Mouse (Mus musculus): ENCODE results near the gene Eif3b. TPM values are rescaled to one million over a fixed set of nuclear protein-coding genes. Genes with fewer than 3 reads are reported as not detected.

The Eif3b gene
- polyA plus RNA-seq (2016; fragmentation: Nextera tagmentation; extraction: Ambion mirVana) = 166 and 167 TPM in 2 replicates

DNA sequence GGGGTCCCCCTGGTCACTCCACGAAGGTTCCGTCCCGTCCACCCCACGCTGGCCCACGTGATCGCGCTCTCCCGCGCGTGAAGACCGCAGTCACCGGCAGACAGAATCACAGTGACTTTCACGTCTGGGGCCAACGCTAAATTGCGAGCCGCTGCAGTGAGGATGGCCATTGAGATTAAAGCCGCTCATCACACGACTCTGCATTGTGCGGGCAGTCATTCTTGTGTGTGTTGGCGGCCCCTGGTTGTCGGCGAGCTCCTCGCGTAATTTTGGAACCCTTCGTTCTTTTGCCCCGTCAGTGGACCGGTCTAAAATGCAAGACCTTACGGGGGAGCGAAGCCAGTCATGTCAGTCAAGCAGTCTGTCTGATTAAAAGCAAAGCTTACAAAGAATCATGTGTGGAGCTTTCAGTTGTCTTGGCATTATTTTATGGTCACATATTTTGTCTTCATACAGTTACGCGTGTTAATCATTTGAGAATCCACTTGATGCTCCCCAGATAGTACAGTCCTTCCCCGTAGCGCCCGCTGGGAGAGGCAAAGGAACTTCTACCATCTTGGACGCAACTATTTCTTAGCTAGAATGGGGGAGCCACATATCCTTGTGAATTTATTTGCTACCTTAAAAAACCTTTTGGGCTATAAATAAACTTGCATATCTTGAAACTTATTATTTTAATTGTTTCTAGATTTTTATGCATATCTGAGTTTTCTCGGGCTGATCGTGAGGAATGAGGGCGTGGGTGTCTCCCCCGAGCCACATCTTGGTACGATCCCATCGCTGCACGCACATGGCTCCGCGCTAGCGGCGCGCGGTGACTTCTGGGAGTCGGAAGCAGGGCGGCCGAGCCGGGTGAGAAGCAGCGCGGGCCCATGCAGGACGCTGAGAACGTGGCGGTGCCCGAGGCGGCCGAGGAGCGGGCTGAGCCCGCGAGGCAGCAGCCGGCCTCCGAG lies at the start of gene Eif3b:
Gene Eif3b, plus strand, starts transcription at position 840 of the 953 bp plus-strand sequence.
- Histone ChIP-seq H3K4me3 (peak within 1 kb of the TSS; percentile 97), H3K36me3 (peaks cover 31% of the 10 kb centered on the region), H3K27me3 (ENCODE audit: insufficient read depth, poor library complexity, severe bottlenecking) (no peaks in the 10 kb centered on the region), H3K9me3 (no peaks in the 10 kb centered on the region), H3K4me1 (replicated peaks) (peaks cover 29% of the 10 kb centered on the region), H3K27ac (peak within 1 kb of the TSS; percentile 98)
- peak; percentile 89 for DNase-seq (ENCODE audit: low spot score)
- WGBS = under 1% methylated on average over 65 of the region's 65 CpGs

DNA sequence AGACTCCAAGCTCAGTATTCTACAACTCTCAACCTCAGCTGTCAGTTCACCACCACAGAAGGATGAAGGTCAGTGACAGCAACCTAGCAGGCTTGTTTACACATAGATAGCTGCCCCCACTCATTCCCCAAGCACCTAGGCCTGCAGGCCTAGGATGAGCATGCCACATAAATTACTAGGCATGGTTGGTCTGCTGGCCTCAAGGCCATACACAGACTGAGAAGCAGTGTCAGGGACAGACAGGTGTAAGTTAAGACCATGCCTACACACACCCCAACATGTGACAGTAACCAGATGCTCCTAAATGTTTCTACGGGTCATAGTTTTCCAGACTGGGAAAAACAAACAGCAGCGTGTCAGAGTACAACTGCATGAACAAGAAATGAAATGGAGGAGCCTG lies 49.7 kb upstream of the Eif3b start:
- no peak for DNase-seq (ENCODE audit: low spot score)
- Histone ChIP-seq H3K9me3 (no peaks in the 10 kb centered on the region), H3K27ac (no peak overlapping the region), H3K4me1 (replicated peaks) (peaks cover 13% of the 10 kb centered on the region; the same call in 1 of the 2 replicates), H3K4me3 (no peak overlapping the region), H3K27me3 (ENCODE audit: insufficient read depth, poor library complexity, severe bottlenecking) (no peaks in the 10 kb centered on the region), H3K36me3 (peaks cover 15% of the 10 kb centered on the region)
- 89% methylated on average over 2 of the region's 2 CpGs for WGBS

DNA sequence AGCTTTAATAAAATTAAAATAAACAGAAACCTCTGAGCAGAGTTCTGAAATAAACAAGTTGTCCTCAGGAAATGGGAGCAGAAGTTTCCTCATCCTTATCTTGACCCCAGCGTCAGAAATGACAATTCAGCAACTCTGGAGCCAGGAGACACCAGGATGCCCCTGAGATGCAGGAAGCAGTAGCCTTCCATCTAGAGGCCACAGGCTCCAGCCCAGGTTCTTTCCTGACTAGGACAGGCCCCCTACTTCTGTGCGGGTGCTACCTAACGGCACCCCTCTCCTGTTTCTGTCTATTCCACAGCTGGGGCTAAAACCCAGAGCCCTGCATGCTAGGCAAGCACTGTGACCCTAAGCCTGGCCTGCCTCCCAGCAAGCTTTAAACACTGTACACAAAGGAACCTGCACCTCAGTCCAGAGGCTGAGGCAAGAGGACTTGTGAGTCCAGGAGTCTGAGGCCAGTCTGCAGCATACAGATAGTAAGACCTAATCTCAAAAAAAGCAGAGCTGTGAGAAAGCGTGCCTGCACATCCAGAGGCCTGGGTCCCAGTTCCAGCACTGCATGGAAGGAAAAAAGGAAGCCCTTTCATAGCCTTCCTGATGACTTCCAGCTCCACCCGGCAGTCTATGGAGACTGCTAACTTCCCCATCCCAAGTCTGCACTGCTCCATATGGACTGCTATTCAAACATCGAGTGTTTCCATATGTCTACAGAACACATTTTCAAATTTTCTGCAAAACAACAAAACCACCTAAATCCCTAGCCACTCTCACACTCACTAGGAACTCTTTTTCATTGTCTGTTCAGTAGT lies 48.5 kb upstream of the Eif3b start:
- Histone ChIP-seq H3K4me3 (no peak overlapping the region), H3K27ac (no peak overlapping the region), H3K4me1 (replicated peaks) (peaks cover 13% of the 10 kb centered on the region; the same call in 1 of the 2 replicates), H3K36me3 (peaks cover 6% of the 10 kb centered on the region), H3K9me3 (no peaks in the 10 kb centered on the region), H3K27me3 (ENCODE audit: insufficient read depth, poor library complexity, severe bottlenecking) (no peaks in the 10 kb centered on the region)
- DNase-seq (ENCODE audit: low spot score) = no peak
- WGBS = 87% methylated on average over 6 of the region's 6 CpGs

DNA sequence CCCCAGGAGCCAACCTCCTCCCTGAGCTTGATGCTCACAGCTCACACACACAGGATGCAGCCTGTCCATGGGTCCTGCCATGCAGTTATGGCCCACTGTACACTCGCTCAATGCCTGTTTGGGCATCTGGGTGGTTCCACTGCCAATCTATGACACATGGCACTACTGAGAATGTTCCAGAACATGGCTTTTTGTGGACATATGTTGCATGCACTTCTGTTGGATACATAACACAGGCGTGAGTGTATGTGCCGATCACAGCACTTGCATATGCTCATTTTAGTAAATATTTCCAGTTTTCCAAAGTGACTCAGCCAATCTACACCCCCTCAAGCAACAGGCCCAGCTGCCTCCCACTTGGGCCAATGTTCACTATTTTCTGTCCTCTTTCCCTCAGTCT lies 47.5 kb upstream of the Eif3b start:
- no peak for DNase-seq (ENCODE audit: low spot score)

DNA sequence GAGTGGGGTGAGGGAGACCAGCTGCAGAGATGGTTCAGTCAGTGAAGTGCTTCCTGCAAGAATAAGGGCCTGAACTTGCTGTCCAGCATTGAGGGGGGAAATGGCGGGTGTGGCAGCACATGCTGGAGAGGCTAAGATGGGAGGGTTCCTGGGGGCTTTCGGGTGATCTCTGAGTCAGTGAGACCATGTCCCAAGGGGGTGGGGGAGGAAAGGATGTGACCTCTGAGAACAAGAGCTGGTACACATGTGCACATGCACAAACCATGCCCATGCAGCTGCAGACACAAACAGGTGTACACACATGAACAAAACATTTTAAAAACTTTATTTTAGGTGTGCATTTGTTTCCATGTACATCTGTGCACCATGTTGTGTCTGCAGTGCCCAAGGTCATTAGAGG lies 45.4 kb upstream of the Eif3b start:
- Histone ChIP-seq H3K27ac (no peak overlapping the region), H3K36me3 (no peaks in the 10 kb centered on the region), H3K4me1 (replicated peaks) (peaks cover 13% of the 10 kb centered on the region; the same call in 1 of the 2 replicates), H3K27me3 (ENCODE audit: insufficient read depth, poor library complexity, severe bottlenecking) (no peaks in the 10 kb centered on the region), H3K4me3 (no peak overlapping the region), H3K9me3 (no peaks in the 10 kb centered on the region)
- 83% methylated on average over 2 of the region's 2 CpGs for WGBS
- DNase-seq (ENCODE audit: low spot score) = no peak

More for the DNA sequence above, 47.5 kb upstream of the Eif3b start:
- H3K4me3 ChIP-seq = no peak overlapping the region
- no peaks in the 10 kb centered on the region for H3K27me3 ChIP-seq (ENCODE audit: insufficient read depth, poor library complexity, severe bottlenecking)
- no peaks in the 10 kb centered on the region for H3K9me3 ChIP-seq
- peaks cover 13% of the 10 kb centered on the region; the same call in 1 of the 2 replicates for H3K4me1 ChIP-seq (replicated peaks)
- H3K27ac ChIP-seq = no peak overlapping the region
- no peaks in the 10 kb centered on the region for H3K36me3 ChIP-seq
- WGBS = 93% methylated on average over 3 of the region's 3 CpGs

DNA sequence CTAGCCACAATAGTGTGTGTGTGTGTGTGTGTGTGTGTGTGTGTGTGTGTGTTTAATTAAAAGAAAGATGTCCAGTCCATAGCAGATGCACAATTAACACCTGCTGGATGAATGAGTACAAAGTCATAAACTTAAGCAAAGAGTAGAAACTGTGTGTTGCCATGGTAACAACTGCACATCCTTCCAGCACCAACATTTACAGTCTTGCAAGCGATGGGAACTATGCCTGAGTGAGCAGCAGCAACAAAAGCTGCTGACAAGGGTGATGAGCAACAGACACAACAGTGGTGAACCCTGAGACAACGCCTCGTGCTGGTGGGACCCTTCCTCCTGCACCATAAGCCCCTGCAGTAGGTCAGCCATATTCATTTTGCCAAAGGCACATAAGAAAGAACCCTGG lies 44.9 kb upstream of the Eif3b start:
- no peaks in the 10 kb centered on the region for H3K27me3 ChIP-seq (ENCODE audit: insufficient read depth, poor library complexity, severe bottlenecking)
- WGBS = 58% methylated on average over 3 of the region's 3 CpGs
- H3K4me1 ChIP-seq (replicated peaks) = peaks cover 13% of the 10 kb centered on the region; the same call in 1 of the 2 replicates
- H3K36me3 ChIP-seq = no peaks in the 10 kb centered on the region
- no peak for DNase-seq (ENCODE audit: low spot score)
- H3K4me3 ChIP-seq = no peak overlapping the region
- no peaks in the 10 kb centered on the region for H3K9me3 ChIP-seq
- no peak overlapping the region; the same call in 1 of the 2 replicates for H3K27ac ChIP-seq

DNA sequence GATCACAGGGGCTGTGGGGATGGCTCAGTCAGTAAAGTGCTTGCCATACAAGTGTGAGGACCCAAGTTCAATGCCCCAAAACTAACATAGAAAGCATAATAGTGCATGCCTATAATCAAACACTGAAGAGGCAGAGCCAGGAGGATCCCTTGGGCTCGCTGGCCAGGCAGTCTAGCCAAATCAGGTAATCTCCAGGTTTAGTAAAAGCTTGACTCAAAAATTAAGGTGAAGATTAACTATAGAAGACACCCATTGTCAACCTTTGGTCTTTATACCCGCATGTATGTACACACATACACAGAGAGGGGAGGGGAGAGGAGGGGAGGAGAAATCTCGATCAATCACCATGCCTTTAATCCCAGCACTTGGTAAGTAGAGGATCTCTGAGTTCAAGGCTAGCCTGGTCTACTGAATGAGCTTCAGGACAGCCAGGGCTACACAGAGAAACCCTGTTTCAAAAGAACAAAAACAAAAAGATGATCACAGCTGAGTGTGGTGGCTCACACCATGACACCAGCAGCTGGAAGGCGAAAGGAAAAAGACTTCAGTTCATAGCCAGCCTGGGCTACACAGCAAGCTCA lies 43.8 kb upstream of the Eif3b start:
- Histone ChIP-seq H3K27me3 (ENCODE audit: insufficient read depth, poor library complexity, severe bottlenecking) (no peaks in the 10 kb centered on the region), H3K36me3 (no peaks in the 10 kb centered on the region; the same call in 1 of the 2 replicates), H3K4me3 (no peak overlapping the region), H3K27ac (no peak overlapping the region), H3K9me3 (no peaks in the 10 kb centered on the region), H3K4me1 (replicated peaks) (peaks cover 15% of the 10 kb centered on the region; the same call in 1 of the 2 replicates)
- DNase-seq (ENCODE audit: low spot score) = no peak
- 91% methylated on average over 4 of the region's 4 CpGs for WGBS

DNA sequence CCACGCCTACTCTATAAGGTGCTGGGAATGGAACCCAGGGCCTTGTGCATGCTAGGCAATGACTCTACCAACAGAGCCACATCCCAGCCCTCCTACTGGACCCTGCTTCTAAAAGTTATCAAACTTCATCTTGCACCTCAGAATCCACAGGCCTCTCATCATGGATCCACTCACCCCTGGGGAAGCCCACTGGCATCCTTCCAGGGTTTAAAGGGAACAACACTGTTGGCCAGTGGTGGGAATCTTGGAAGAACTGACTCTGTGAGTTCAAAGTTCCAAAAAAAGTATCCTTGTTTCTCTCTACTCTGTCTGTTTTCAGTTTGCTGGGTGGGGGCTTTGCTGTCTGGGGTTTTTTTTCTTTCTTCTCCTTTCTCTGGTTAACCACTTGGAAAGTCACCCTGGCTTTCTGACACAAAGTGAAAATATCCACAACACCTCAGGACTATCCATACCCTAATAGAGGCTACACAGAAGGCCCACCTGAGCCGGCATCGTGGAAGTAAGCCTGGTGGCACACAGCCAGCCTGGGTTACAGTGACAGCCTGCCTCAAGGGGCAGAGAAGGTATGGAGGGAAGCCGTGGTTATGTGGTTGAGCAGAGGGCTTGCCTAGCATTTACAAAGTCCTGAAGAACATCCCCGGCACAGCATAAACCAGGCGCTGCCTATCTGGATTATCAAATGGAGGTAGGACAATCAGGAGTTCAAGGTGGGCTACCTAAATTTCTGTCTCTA lies 40.8 kb upstream of the Eif3b start:
- Histone ChIP-seq H3K9me3 (no peaks in the 10 kb centered on the region), H3K4me3 (no peak overlapping the region), H3K27ac (no peak overlapping the region), H3K27me3 (ENCODE audit: insufficient read depth, poor library complexity, severe bottlenecking) (no peaks in the 10 kb centered on the region), H3K36me3 (no peaks in the 10 kb centered on the region; the same call in 1 of the 2 replicates), H3K4me1 (replicated peaks) (peaks cover 16% of the 10 kb centered on the region)
- 94% methylated on average over 6 of the region's 6 CpGs for WGBS
- no peak for DNase-seq (ENCODE audit: low spot score)

DNA sequence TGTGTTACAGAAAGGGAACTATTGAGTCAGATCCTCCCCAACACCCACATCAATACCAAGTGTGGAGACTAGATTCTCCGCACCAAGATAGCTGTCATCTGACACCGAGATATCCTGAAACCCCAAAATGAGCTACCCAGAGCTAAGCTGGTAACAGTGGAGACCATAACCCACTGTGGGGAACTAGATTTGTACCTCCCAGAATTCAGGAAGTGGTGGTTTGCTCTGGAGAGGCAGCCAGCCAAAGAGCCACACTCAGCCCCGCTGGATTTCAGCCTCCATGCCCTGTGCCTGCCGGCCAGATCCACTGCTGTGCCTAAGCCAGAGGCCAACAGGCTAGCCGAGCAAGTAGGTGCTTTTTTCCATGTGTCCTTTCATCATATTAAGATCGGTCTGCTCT lies 39.8 kb upstream of the Eif3b start:
- Histone ChIP-seq H3K9me3 (no peaks in the 10 kb centered on the region), H3K36me3 (no peaks in the 10 kb centered on the region; the same call in 1 of the 2 replicates), H3K4me3 (no peak overlapping the region), H3K27me3 (ENCODE audit: insufficient read depth, poor library complexity, severe bottlenecking) (no peaks in the 10 kb centered on the region), H3K4me1 (replicated peaks) (peaks cover 20% of the 10 kb centered on the region), H3K27ac (no peak overlapping the region)
- no peak for DNase-seq (ENCODE audit: low spot score)
- WGBS = 76% methylated on average over 6 of the region's 6 CpGs

DNA sequence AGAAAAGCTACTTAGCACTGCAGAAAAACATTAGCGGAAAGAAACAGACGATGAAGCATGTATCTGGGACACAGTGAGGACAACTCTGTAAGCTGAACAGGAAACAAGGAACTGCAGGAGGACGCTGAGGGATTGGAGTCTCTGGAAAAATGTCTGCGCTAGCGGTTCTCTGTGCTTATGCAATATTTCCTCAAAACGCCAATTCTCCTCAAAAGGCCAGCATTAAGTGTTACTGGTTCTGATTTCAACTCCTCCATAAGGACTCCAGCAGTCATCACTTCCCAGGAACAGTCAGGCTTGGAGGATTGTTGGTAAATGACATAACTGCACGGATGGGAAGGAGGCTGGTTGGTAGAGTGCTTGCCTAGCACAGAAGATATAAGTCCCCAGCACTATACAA lies 38.0 kb upstream of the Eif3b start:
- DNase-seq (ENCODE audit: low spot score) = no peak
- 94% methylated on average over 7 of the region's 7 CpGs for WGBS
- H3K27me3 ChIP-seq (ENCODE audit: insufficient read depth, poor library complexity, severe bottlenecking) = no peaks in the 10 kb centered on the region
- H3K4me1 ChIP-seq (replicated peaks) = peaks cover 22% of the 10 kb centered on the region
- H3K9me3 ChIP-seq = no peaks in the 10 kb centered on the region
- H3K36me3 ChIP-seq = no peaks in the 10 kb centered on the region; the same call in 1 of the 2 replicates
- H3K27ac ChIP-seq = no peak overlapping the region
- H3K4me3 ChIP-seq = no peak overlapping the region

DNA sequence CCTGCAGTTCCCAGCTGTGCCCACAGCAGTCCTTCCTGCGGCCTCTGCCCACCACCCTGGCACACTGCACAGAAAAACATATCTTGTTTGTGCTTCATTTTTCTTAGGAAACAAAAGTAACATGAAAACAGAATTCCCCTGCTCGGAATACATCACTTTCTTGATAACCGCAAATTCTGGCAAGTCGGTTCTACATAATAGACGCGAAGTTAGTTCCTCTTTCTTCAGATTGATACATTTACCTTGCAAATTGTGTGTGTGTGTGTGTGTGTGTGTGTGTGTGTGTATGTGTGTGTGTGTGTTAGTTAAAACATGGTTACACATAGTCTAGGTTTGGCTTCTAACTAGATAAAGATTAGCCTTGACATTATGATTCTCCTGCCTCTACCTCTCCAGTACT lies 36.4 kb upstream of the Eif3b start:
- 93% methylated on average over 6 of the region's 6 CpGs for WGBS
- H3K4me1 ChIP-seq (replicated peaks) = peaks cover 33% of the 10 kb centered on the region
- H3K9me3 ChIP-seq = no peaks in the 10 kb centered on the region
- no peak overlapping the region for H3K27ac ChIP-seq
- DNase-seq (ENCODE audit: low spot score) = no peak
- no peaks in the 10 kb centered on the region for H3K27me3 ChIP-seq (ENCODE audit: insufficient read depth, poor library complexity, severe bottlenecking)
- H3K4me3 ChIP-seq = no peak overlapping the region
- no peaks in the 10 kb centered on the region; the same call in 1 of the 2 replicates for H3K36me3 ChIP-seq

DNA sequence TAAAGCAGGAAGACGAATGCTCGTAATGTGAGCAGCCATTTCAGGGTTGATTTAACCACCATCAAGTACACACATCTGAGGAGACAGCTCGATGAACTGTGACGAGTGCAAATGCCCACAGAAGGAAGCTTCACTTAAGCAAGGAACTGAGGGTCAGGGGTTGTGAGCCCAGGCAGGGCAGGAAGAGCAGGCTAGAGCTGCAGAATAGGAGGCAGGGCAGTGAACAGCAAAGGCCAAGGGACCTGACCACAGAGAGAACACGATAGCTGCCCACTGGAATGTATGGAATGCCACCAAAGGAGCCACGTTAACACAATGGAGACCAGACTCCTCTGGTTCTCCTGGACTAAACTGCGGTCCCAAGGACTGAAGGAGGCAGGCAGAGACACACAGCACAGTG lies 35.6 kb upstream of the Eif3b start:
- Histone ChIP-seq H3K4me1 (replicated peaks) (peaks cover 42% of the 10 kb centered on the region), H3K9me3 (no peaks in the 10 kb centered on the region), H3K4me3 (no peak overlapping the region; the same call in 1 of the 2 replicates), H3K27ac (peak overlapping the region; percentile 67), H3K36me3 (no peaks in the 10 kb centered on the region; the same call in 1 of the 2 replicates), H3K27me3 (ENCODE audit: insufficient read depth, poor library complexity, severe bottlenecking) (no peaks in the 10 kb centered on the region)
- DNase-seq (ENCODE audit: low spot score) = peak; percentile 55
- WGBS = 5% methylated on average over 7 of the region's 7 CpGs
